Mouse (Mus musculus) liver, postnatal 0 days (tissue): ENCODE data around the gene Suz12.

Experiments used
- CTCF ChIP-seq: sonication (generic); IDR thresholded peaks from 2 replicates; pipeline ENCODE4 v1.5.1; 2016; ENCODE audit warnings: antibody characterized with exemption, low read depth
- EP300 ChIP-seq: IDR thresholded peaks from 2 replicates; pipeline ENCODE4 v1.6.1; 2016; ENCODE audit warnings: antibody characterized with exemption, low read depth, mild to moderate bottlenecking

DNA sequence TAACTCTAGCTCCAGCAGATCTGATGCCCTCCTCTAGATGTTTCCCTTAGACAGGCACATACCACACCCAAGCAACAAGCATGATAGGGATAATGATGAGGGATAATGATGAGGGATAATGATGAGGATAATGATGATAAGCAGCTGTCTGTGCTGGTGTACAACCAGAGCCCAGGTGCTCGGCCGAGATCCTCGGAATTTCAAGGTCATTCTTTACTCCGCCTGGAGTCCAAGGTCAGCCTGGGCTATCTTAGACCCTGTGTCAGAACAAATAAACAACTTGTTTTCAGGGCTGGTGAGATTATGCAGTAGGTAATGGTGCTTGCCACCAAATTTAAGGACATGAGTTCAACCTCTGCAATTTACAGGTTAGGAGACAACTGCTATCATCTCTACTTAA lies 6.0 kb upstream of the Suz12 start:
- no peak for TF ChIP-seq CTCF
- TF ChIP-seq EP300 = no peak
